Mouse (Mus musculus) stomach, postnatal 0 days (tissue): ENCODE data around the gene Fbxo10.

Experiments used
- CTCF ChIP-seq: IDR thresholded peaks from 2 replicates; pipeline ENCODE4 v1.5.1; 2016; ENCODE audit warnings: antibody characterized with exemption, low read depth, mild to moderate bottlenecking, moderate library complexity
- EP300 ChIP-seq: optimal IDR thresholded peaks from 2 replicates; pipeline ENCODE3; 2016; ENCODE audit warnings: antibody characterized with exemption

DNA sequence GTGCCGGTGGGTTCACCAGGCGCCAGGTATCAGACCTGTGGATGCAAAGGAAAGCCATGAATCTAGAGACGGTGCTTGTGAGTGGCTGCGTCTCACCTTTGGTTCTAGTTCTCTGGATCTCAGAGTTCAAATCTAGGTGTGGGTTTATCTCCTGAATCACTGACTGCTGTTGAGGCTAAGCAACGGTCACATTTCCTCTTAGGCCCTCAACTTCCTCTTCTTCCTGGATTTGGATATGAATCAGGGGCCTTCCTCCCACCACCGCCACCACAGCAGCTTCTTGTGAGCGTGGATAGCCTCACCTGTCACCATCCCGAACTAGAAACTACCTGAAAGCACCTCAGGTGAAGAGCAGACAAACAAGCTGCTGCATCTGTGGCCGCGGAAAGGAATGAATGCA lies 48.4 kb downstream of the Fbxo10 start:
- no peak for TF ChIP-seq CTCF
- TF ChIP-seq EP300 = no peak
